Mouse (Mus musculus): ENCODE results near the gene Sec23ip.

Gene Sec23ip

DNA sequence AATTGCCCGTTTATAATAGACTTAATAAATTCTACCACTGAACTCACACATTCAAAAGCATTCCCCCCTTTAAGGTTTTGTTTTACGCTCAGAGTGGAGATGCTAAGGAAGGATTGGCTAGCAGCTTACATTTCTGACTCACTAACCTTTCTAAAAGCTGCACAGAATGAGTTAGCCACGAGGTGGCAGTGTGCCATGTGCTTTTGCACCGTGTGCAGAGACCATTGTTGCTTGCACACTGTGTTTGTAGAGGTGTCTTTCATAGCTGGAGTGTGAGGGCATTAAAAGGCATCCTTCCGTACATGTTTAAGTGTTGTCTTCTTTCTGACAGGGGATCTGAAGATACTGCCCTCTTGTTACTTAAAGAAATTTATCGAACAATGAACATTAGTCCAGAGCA is 34.6 kb downstream of the Sec23ip start:
- DNase-seq (ENCODE audit: low read depth): peak; percentile 63

DNA sequence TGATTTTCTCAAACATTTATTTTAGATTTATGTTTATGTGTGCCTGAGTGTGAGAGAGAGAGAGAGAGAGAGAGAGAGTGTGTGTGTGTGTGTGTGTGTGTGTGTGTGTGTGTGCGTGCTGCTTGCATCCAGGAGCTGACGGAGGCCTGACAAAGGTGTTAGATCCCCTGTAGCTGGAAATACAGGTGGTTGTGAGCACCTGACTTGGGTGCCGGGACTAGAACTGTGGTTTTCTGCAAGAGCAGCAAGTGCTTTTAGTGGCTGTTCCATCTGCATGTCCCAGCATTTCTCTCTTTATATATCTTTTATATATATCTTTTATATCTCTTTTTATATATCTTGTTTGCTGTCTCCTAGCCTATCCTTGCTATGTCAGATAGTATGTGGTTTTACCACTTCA is 37.1 kb downstream of the Sec23ip start:
- DNase-seq (ENCODE audit: low read depth): no peak

DNA sequence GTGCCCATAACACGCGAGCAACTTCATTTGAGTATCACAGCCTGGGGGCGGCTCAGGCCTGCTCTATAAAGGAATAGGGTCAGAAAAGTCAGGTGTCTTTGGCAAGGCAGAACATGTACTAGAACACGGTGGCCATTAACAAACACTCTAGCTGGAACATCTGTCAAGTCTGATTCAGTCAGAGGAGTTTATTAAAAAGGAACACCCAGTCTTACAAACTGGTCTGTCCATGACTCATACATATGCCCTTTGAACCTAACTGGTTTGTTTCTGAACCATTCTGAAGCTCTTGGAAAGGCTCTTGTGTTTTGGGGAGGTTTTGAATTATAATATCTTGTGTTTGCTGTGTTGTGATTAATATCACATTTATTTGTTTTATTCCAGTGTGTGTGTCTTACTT is 45.3 kb downstream of the Sec23ip start:
- no peak for DNase-seq (ENCODE audit: low read depth)

DNA sequence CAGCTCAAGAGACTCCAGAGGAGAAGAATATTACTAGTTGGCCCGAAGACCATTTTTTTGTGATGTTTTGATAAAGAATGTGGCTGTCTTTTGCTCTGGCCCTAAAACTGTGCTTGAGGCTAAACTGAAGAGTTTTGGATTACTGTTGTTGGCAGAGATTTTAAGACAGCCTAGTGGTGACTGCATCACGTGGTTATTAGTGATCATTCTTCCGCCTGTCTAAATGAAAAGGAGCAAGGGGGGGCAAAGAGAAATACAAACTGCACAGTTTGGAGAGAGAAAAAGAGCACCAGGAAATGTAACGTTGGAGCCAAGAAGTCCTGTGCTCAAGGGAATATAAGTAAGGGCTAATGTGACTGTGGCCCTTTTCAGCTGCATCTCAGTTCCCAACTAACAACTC is 48.7 kb downstream of the Sec23ip start:
- no peak for DNase-seq (ENCODE audit: low read depth)

DNA sequence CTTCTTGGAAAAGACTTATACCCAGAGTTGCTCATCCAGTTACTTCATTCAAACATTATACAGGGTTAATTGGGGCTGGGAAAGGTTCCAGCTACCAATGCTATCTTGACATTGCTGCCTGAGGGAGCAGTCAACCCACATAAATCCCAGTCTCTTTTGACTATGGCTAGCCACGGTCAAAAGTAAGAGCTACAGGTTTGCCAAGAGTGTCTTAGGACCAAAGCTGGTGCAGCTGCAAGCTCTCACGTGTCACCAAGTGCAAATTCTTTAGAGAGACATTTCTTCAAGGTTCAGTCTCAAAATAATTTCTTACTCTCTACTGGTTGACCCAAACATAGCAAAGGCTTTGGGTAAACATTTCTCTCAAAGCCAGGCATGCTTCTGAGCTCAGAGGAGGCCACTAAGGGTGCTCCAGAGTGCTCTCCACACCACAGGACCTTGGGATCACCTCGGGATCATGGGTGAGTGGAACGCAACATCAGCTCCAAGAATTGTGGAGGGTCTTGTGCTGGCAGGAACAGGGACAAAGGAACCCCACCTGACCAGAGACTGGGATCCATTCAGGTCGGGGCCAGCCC is 80.3 kb downstream of the Sec23ip start:
- no peak for DNase-seq (ENCODE audit: low read depth)

DNA sequence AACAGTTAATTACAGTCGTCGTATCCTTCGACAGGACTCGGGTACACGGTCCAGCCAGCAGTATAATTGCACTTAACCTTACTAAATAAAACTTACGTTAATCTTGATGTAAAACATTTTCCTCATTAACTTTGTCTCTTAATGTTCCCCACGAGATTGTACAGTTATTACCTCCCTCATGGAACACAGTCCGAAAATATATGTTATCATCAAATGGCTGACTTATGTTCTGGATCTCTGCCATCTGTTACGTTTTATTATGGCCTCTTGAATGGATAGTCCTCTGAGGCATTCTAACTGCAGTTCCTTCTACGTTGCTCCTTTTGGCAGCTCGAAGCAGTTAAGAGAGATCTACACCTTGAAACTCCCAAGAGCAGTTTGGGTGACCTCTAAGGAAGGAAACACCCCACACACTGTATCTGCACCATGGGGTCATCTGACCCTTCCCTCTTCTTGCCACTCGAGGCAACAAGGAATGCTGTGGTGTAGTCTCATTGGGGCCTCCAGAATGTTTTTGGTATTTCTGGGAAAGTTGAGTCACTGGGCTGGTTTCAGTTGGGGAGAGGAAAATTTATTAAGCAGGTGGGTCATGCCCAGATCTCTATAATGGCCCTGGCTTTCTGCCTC is 87.8 kb downstream of the Sec23ip start:
- DNase-seq (ENCODE audit: low read depth): no peak

DNA sequence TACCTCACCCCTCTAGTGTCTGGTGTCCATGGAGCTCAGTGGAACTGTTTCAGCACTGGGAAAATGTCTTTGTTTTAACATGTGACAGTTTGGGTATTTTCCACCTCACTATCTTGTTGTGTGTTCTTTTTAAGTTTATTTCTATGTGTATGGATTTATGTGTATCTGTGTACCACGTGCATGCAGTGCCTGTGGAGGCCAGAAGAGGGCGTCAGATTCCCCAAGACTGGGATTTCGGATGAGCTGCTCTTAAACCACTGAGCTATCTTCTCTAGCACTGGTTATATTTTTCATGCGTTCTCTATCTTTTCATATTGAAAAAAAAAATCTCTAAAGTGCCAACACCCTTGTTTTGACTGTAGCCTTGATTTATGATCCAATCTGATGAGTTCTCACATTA is 88.5 kb downstream of the Sec23ip start:
- DNase-seq (ENCODE audit: low read depth): no peak

All from induced T-regulatory cell, adult 2 months (primary cell).